Mouse (Mus musculus) intestine, embryonic 16.5 days (tissue): ENCODE data around the gene Pde3b. TPM values are rescaled to one million over a fixed set of nuclear protein-coding genes. Genes with fewer than 3 reads are reported as not detected.

Source experiments
- ATAC-seq: fragments of 200-750 bp; cut with Nextera tagmentation; 2 replicates; pipeline ENCODE4 v1.8.0; 2017; ENCODE audit warnings: moderate TSS enrichment, moderate library complexity
- H3K27ac ChIP-seq: fragments of 300-500 bp; sonication (generic); 2 replicates; pipeline ENCODE4 v1.5.1; 2014; ENCODE audit warnings: mild to moderate bottlenecking, low read length
- H3K27me3 ChIP-seq: fragments of 300-500 bp; sonication (generic); replicated peaks from 2 replicates; pipeline ENCODE4 v1.6.1; 2014; ENCODE audit warnings: low read length, control low read depth, mixed read lengths; ENCODE audit not compliant: control insufficient read depth, insufficient read depth
- H3K36me3 ChIP-seq: fragments of 300-500 bp; sonication (generic); 2 replicates; pipeline ENCODE4 v1.6.1; 2014; ENCODE audit warnings: low read length, control low read depth; ENCODE audit not compliant: control insufficient read depth, insufficient read depth
- H3K4me1 ChIP-seq: fragments of 300-500 bp; sonication (generic); 2 replicates; pipeline ENCODE4 v1.6.1; 2014; ENCODE audit warnings: low read length, control low read depth, mixed read lengths; ENCODE audit not compliant: control insufficient read depth, insufficient read depth
- H3K4me2 ChIP-seq: fragments of 300-500 bp; sonication (generic); 2 replicates; pipeline ENCODE4 v1.6.1; 2014; ENCODE audit warnings: low read depth, low read length, control low read depth
- H3K4me3 ChIP-seq: fragments of 300-500 bp; sonication (generic); 2 replicates; pipeline ENCODE4 v1.5.1; 2014; ENCODE audit warnings: mild to moderate bottlenecking, low read length
- H3K9ac ChIP-seq: fragments of 300-500 bp; sonication (generic); 2 replicates; pipeline ENCODE4 v1.6.1; 2014; ENCODE audit warnings: low read depth, low read length
- H3K9me3 ChIP-seq: fragments of 300-500 bp; sonication (generic); 2 replicates; pipeline ENCODE4 v1.6.1; 2016; ENCODE audit warnings: low read length, control low read depth; ENCODE audit not compliant: control insufficient read depth
- WGBS: fragments of 180-500 bp; shearing (Covaris S2); extraction: QIAGEN DNeasy Blood & Tissue Kit; methylation state at CpG from one replicate; pipeline ENCODE4 v1.1.7; 2014; 5-methylcytosine and 5-hydroxymethylcytosine counted together
- polyA plus RNA-seq: library from polyadenylated mRNA; unstranded; fragments of >200 nt; fragmentation: Nextera tagmentation; extraction: Ambion mirVana; gene quantifications from 2 replicates; pipeline ENCODE4 v1.2.1, GENCODE M21; 2015

Gene Pde3b
- polyA plus RNA-seq, 1 experiment from 2014 or later = 1.3 TPM

DNA sequence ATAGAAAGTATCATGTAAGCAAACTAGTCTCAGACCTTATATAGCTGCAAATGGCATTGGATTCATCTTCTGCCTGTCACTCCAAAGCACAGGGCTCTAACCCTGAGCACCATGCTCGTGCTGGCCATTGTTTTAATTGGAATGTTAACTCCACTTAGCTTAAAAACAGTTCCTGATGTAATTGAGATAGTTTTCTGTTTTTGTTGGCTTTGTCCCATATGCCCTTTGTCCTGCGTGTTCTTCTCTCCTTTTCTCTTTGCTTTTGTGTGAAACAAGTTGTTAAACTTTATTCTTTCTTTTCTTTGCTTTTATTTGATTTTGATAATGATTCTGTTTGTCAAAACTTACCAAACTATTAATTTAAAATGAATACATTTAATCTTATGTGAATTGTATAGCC is 167.4 kb downstream of the Pde3b start:
- ATAC-seq = no peak
- H3K36me3 ChIP-seq = no peaks in the 10 kb centered on the region
- no peak overlapping the region for H3K27ac ChIP-seq
- no peaks in the 10 kb centered on the region for H3K27me3 ChIP-seq
- H3K9ac ChIP-seq = no peak overlapping the region
- H3K4me2 ChIP-seq = no peak overlapping the region
- H3K9me3 ChIP-seq = no peaks in the 10 kb centered on the region
- H3K4me3 ChIP-seq = no peak overlapping the region
- 59% methylated on average over 2 of the region's 2 CpGs for WGBS
- H3K4me1 ChIP-seq = no peaks in the 10 kb centered on the region

Other genes starting within 250 kb of the Pde3b start
- gene Copb1, start 160.6 kb upstream of the Pde3b start, polyA plus RNA-seq = 123 and 130 TPM in 2 replicates
- gene Psma1, start 139.2 kb upstream of the Pde3b start, polyA plus RNA-seq = 330 and 361 TPM in 2 replicates
- 1.6 and 2.0 TPM in 2 replicates for gene Cyp2r1, start 147.7 kb downstream of the Pde3b start, polyA plus RNA-seq
- 1.5 TPM in 2 replicates for gene Calca, start 221.1 kb downstream of the Pde3b start, polyA plus RNA-seq